Mouse (Mus musculus): ENCODE data around the gene Fsip1.

GRCm38 (mm10) chr2:118270213-118270612 lies 13.4 kb upstream of the Fsip1 start:
- TF ChIP-seq POLR2A (IDR thresholded peaks at IDR 0.05; ENCODE audit: low read depth, low read length): no peak
- TF ChIP-seq SMC3 (IDR thresholded peaks at IDR 0.05; ENCODE audit: low read depth, low read length): no peak
- TF ChIP-seq CTCF (conservative IDR thresholded peaks at IDR 0.05 in 1 of 2, IDR thresholded peaks at IDR 0.05 in 1 of 2; ENCODE audit: low read depth in 2 of 2, low read length in 2 of 2): no peak
- TF ChIP-seq ELF1 (IDR thresholded peaks at IDR 0.05; ENCODE audit: low read depth, low read length): no peak
- TF ChIP-seq NRF1 (IDR thresholded peaks at IDR 0.05; ENCODE audit: low read depth, low read length): no peak

Measured in CH12.LX (cell line).